Mouse (Mus musculus) MN1 (cell line): ENCODE results near the gene Specc1l.
"Not testable (repeated sequence)": the region's sequence is repeated elsewhere in the genome, so short reads cannot be mapped to it uniquely, and the experiment has no call there.

Experiments
- DNase-seq: peaks from one replicate; pipeline ENCODE4 v3.0.0-alpha.2; 2016; ENCODE audit warnings: low spot score

The Specc1l gene

GRCm38 (mm10) chr10:75282648-75283047 lies 70.8 kb downstream of the Specc1l start:
- no peak for DNase-seq

GRCm38 (mm10) chr10:75283821-75284220 lies 71.9 kb downstream of the Specc1l start:
- no peak for DNase-seq

GRCm38 (mm10) chr10:75288579-75288978 lies 76.7 kb downstream of the Specc1l start:
- no peak for DNase-seq

- DNase-seq: no peak
Measured at GRCm38 (mm10) chr10:75289392-75289791, 77.5 kb downstream of the Specc1l start.

GRCm38 (mm10) chr10:75290650-75291049 lies 78.8 kb downstream of the Specc1l start:
- no peak for DNase-seq

- DNase-seq: no peak
Measured at GRCm38 (mm10) chr10:75291338-75291737, 79.5 kb downstream of the Specc1l start.

GRCm38 (mm10) chr10:75292206-75292605 lies 80.3 kb downstream of the Specc1l start:
- not testable (repeated sequence) for DNase-seq

GRCm38 (mm10) chr10:75293288-75293687 lies 81.4 kb downstream of the Specc1l start:
- DNase-seq: no peak

GRCm38 (mm10) chr10:75294362-75294761 lies 82.5 kb downstream of the Specc1l start:
- DNase-seq: no peak

GRCm38 (mm10) chr10:75294926-75295325 lies 83.1 kb downstream of the Specc1l start:
- no peak for DNase-seq

GRCm38 (mm10) chr10:75298608-75299007 lies 86.7 kb downstream of the Specc1l start:
- no peak for DNase-seq

- peak; percentile 93 for DNase-seq
Measured at GRCm38 (mm10) chr10:75299785-75300418, 88.0 kb downstream of the Specc1l start.

GRCm38 (mm10) chr10:75301195-75301806 lies 89.4 kb downstream of the Specc1l start:
- DNase-seq: no peak

GRCm38 (mm10) chr10:75301937-75302336 lies 90.1 kb downstream of the Specc1l start:
- no peak for DNase-seq

- DNase-seq: no peak
Measured at GRCm38 (mm10) chr10:75302536-75302935, 90.7 kb downstream of the Specc1l start.

GRCm38 (mm10) chr10:75303324-75304048 lies 91.6 kb downstream of the Specc1l start:
- DNase-seq: no peak

- no peak for DNase-seq
Measured at GRCm38 (mm10) chr10:75304049-75304405, 92.2 kb downstream of the Specc1l start.

- DNase-seq: no peak
Measured at GRCm38 (mm10) chr10:75304413-75304812, 92.5 kb downstream of the Specc1l start.

- no peak for DNase-seq
Measured at GRCm38 (mm10) chr10:75307130-75307529, 95.3 kb downstream of the Specc1l start.

GRCm38 (mm10) chr10:75312361-75312760 lies 100.5 kb downstream of the Specc1l start:
- DNase-seq: no peak

GRCm38 (mm10) chr10:75314190-75314980 lies 102.5 kb downstream of the Specc1l start:
- no peak for DNase-seq

- peak; percentile 35 for DNase-seq
Measured at GRCm38 (mm10) chr10:75315756-75316155, 103.9 kb downstream of the Specc1l start.
